Mouse (Mus musculus) lung, adult 2 months (tissue): ENCODE measurements around the gene Tmcc2.

ENCODE experiments used
- CTCF ChIP-seq: fragments of 200-500 bp; IDR thresholded peaks from 2 replicates; pipeline ENCODE4 v1.5.1; 2011; ENCODE audit warnings: mild to moderate bottlenecking, low read length, control low read depth; ENCODE audit not compliant: insufficient read depth
- POLR2A ChIP-seq: fragments of 200-500 bp; IDR thresholded peaks from 2 replicates; pipeline ENCODE4 v1.6.1; 2011; ENCODE audit warnings: low read depth, mild to moderate bottlenecking, control low read depth, low read length, borderline replicate concordance; ENCODE audit errors: extremely low read depth

- TF ChIP-seq POLR2A (no peak), CTCF (no peak)
Observed at GRCm38 (mm10) chr1:132392872-132393271, 1.8 kb upstream of the Tmcc2 start.
